Mouse (Mus musculus) liver, embryonic 15.5 days (tissue): Measurements from ENCODE around the gene Smim24. TPM values are rescaled to one million over a fixed set of nuclear protein-coding genes. Genes with fewer than 3 reads are reported as not detected.

Experiments
- ATAC-seq: fragments of 200-750 bp; cut with Nextera tagmentation; 2 replicates; pipeline ENCODE4 v1.8.0; 2017; ENCODE audit warnings: moderate number of reproducible peaks, mild to moderate bottlenecking, moderate library complexity; ENCODE audit not compliant: insufficient read depth
- H3K27ac ChIP-seq: fragments of 300-500 bp; sonication (generic); replicated peaks from 2 replicates; pipeline ENCODE4 v1.5.1; 2015; ENCODE audit warnings: mild to moderate bottlenecking, inconsistent platforms
- H3K27me3 ChIP-seq: fragments of 300-500 bp; sonication (generic); 2 replicates; pipeline ENCODE4 v1.6.1; 2015; ENCODE audit warnings: mild to moderate bottlenecking, inconsistent platforms
- H3K36me3 ChIP-seq: fragments of 300-500 bp; sonication (generic); replicated peaks from 2 replicates; pipeline ENCODE4 v1.6.1; 2015; ENCODE audit warnings: moderate library complexity, mild to moderate bottlenecking, inconsistent platforms
- H3K4me1 ChIP-seq: fragments of 300-500 bp; sonication (generic); replicated peaks from 2 replicates; pipeline ENCODE4 v1.6.1; 2015; ENCODE audit warnings: inconsistent platforms
- H3K4me2 ChIP-seq: fragments of 300-500 bp; sonication (generic); 2 replicates; pipeline ENCODE4 v1.6.1; 2015; ENCODE audit warnings: moderate library complexity, mild to moderate bottlenecking, inconsistent platforms
- H3K4me3 ChIP-seq: fragments of 300-500 bp; sonication (generic); replicated peaks from 2 replicates; pipeline ENCODE4 v1.5.1; 2015; ENCODE audit warnings: mild to moderate bottlenecking, inconsistent platforms
- H3K9ac ChIP-seq: fragments of 300-500 bp; sonication (generic); 2 replicates; pipeline ENCODE4 v1.6.1; 2015; ENCODE audit warnings: moderate library complexity, mild to moderate bottlenecking, inconsistent platforms
- H3K9me3 ChIP-seq: fragments of 300-500 bp; sonication (generic); replicated peaks from 2 replicates; pipeline ENCODE4 v1.6.1; 2016; ENCODE audit warnings: inconsistent platforms
- WGBS: fragments of 180-500 bp; shearing (Covaris S2); methylation state at CpG from one replicate; pipeline ENCODE4 v1.1.7; 2015; ENCODE audit warnings: mixed read lengths; ENCODE audit not compliant: insufficient replicate concordance; 5-methylcytosine and 5-hydroxymethylcytosine counted together
- polyA plus RNA-seq: library from polyadenylated mRNA; unstranded; fragments of >200 nt; fragmentation: Nextera tagmentation; extraction: Ambion mirVana; gene quantifications from 2 replicates; pipeline ENCODE4 v1.2.1, GENCODE M21; 2015

The Smim24 gene
- polyA plus RNA-seq, 1 experiment from 2014 or later, result 1.9 TPM

- Histone ChIP-seq H3K27me3 (peaks cover 32% of the 10 kb centered on the region), H3K27ac (peak overlapping the region; percentile 66), H3K36me3 (no peaks in the 10 kb centered on the region), H3K9me3 (no peaks in the 10 kb centered on the region), H3K4me3 (no peak overlapping the region), H3K9ac (no peak overlapping the region; the same call in 1 of the 2 replicates), H3K4me1 (peaks cover 88% of the 10 kb centered on the region), H3K4me2 (no peak overlapping the region)
- WGBS, result 53% methylated on average over 16 of the region's 16 CpGs
- no peak for ATAC-seq
Observed at GRCm38 (mm10) chr10:81412586-81413309, 19.9 kb downstream of the Smim24 start.

GRCm38 (mm10) chr10:81413310-81414261 is 20.7 kb downstream of the Smim24 start:
- Histone ChIP-seq H3K4me3 (peak overlapping the region; percentile 26; the same call in 1 of the 2 replicates), H3K9me3 (no peaks in the 10 kb centered on the region), H3K27me3 (peaks cover 32% of the 10 kb centered on the region), H3K36me3 (no peaks in the 10 kb centered on the region), H3K9ac (no peak overlapping the region; the same call in 1 of the 2 replicates), H3K27ac (peak overlapping the region; percentile 66), H3K4me2 (peak overlapping the region; percentile 47), H3K4me1 (peaks cover 85% of the 10 kb centered on the region)
- 18% methylated on average over 26 of the region's 26 CpGs for WGBS
- ATAC-seq, result peak; percentile 18

GRCm38 (mm10) chr10:81414682-81415081 is 21.8 kb downstream of the Smim24 start:
- peak overlapping the region; percentile 47 for H3K4me2 ChIP-seq
- peaks cover 24% of the 10 kb centered on the region for H3K27me3 ChIP-seq
- no peaks in the 10 kb centered on the region for H3K36me3 ChIP-seq
- no peaks in the 10 kb centered on the region for H3K9me3 ChIP-seq
- ATAC-seq, result no peak
- no peak overlapping the region for H3K4me3 ChIP-seq
- H3K9ac ChIP-seq, result no peak overlapping the region
- H3K27ac ChIP-seq, result peak overlapping the region; percentile 66
- peaks cover 84% of the 10 kb centered on the region for H3K4me1 ChIP-seq

- H3K27ac ChIP-seq, result no peak overlapping the region
- peaks cover 24% of the 10 kb centered on the region for H3K27me3 ChIP-seq
- H3K9me3 ChIP-seq, result no peaks in the 10 kb centered on the region
- no peak overlapping the region for H3K4me3 ChIP-seq
- H3K36me3 ChIP-seq, result no peaks in the 10 kb centered on the region
- H3K9ac ChIP-seq, result no peak overlapping the region
- H3K4me1 ChIP-seq, result peaks cover 84% of the 10 kb centered on the region
- 52% methylated on average over 5 of the region's 5 CpGs for WGBS
- no peak for ATAC-seq
- H3K4me2 ChIP-seq, result 0 out of 2 replicates have a peak overlapping the region, but pooled peaks have one; percentile 47
Observed at GRCm38 (mm10) chr10:81415146-81415545, 22.3 kb downstream of the Smim24 start.

GRCm38 (mm10) chr10:81415549-81416310 is 22.9 kb downstream of the Smim24 start:
- no peak overlapping the region for H3K9ac ChIP-seq
- no peak overlapping the region for H3K27ac ChIP-seq
- H3K9me3 ChIP-seq, result no peaks in the 10 kb centered on the region
- WGBS, result 60% methylated on average over 17 of the region's 17 CpGs
- H3K27me3 ChIP-seq, result peaks cover 24% of the 10 kb centered on the region
- peaks cover 79% of the 10 kb centered on the region for H3K4me1 ChIP-seq
- no peak overlapping the region for H3K4me3 ChIP-seq
- H3K4me2 ChIP-seq, result no peak overlapping the region
- no peaks in the 10 kb centered on the region for H3K36me3 ChIP-seq
- ATAC-seq, result no peak

GRCm38 (mm10) chr10:81416581-81417226 is 23.9 kb downstream of the Smim24 start:
- no peak for ATAC-seq
- H3K4me3 ChIP-seq, result peak overlapping the region; percentile 42
- no peaks in the 10 kb centered on the region for H3K36me3 ChIP-seq
- 1% methylated on average over 26 of the region's 26 CpGs for WGBS
- no peak overlapping the region for H3K27ac ChIP-seq
- H3K4me1 ChIP-seq, result peaks cover 69% of the 10 kb centered on the region
- no peaks in the 10 kb centered on the region for H3K9me3 ChIP-seq
- peak overlapping the region; percentile 68 for H3K4me2 ChIP-seq
- H3K27me3 ChIP-seq, result peaks cover 24% of the 10 kb centered on the region
- H3K9ac ChIP-seq, result 0 out of 2 replicates have a peak overlapping the region, but pooled peaks have one; percentile 15

GRCm38 (mm10) chr10:81417227-81418215 is 24.7 kb downstream of the Smim24 start:
- no peaks in the 10 kb centered on the region for H3K36me3 ChIP-seq
- H3K27ac ChIP-seq, result no peak overlapping the region
- 46% methylated on average over 12 of the region's 12 CpGs for WGBS
- H3K9me3 ChIP-seq, result no peaks in the 10 kb centered on the region
- no peak overlapping the region for H3K9ac ChIP-seq
- H3K4me3 ChIP-seq, result peak overlapping the region; percentile 42
- peak overlapping the region; percentile 68 for H3K4me2 ChIP-seq
- peaks cover 25% of the 10 kb centered on the region for H3K27me3 ChIP-seq
- peaks cover 61% of the 10 kb centered on the region for H3K4me1 ChIP-seq
- no peak for ATAC-seq

- H3K4me3 ChIP-seq, result no peak overlapping the region
- H3K27me3 ChIP-seq, result peaks cover 31% of the 10 kb centered on the region
- ATAC-seq, result no peak
- H3K27ac ChIP-seq, result no peak overlapping the region
- no peaks in the 10 kb centered on the region for H3K9me3 ChIP-seq
- H3K4me1 ChIP-seq, result peaks cover 52% of the 10 kb centered on the region
- 53% methylated on average over 11 of the region's 11 CpGs for WGBS
- no peak overlapping the region for H3K4me2 ChIP-seq
- H3K36me3 ChIP-seq, result no peaks in the 10 kb centered on the region
- H3K9ac ChIP-seq, result no peak overlapping the region
Observed at GRCm38 (mm10) chr10:81418216-81419070, 25.6 kb downstream of the Smim24 start.
